Mouse (Mus musculus) limb, embryonic 12.5 days (tissue): ENCODE results near the gene Agpat4. TPM values are rescaled to one million over a fixed set of nuclear protein-coding genes. Genes with fewer than 3 reads are reported as not detected.

ENCODE experiments used
- ATAC-seq: fragments of 200-750 bp; cut with Nextera tagmentation; 2 replicates; pipeline ENCODE4 v1.8.0; 2017; ENCODE audit warnings: low read depth, moderate TSS enrichment; ENCODE audit not compliant: insufficient number of reproducible peaks, insufficient read depth, low FRiP score, low TSS enrichment
- H3K27ac ChIP-seq: fragments of 300-500 bp; sonication (generic); 2 replicates; pipeline ENCODE4 v1.5.1; 2016; ENCODE audit warnings: mild to moderate bottlenecking, moderate library complexity
- H3K27me3 ChIP-seq: fragments of 300-500 bp; sonication (generic); 2 replicates; pipeline ENCODE4 v1.6.1; 2016; ENCODE audit warnings: mild to moderate bottlenecking, moderate library complexity
- H3K36me3 ChIP-seq: fragments of 300-500 bp; sonication (generic); 2 replicates; pipeline ENCODE4 v1.6.1; 2016; ENCODE audit warnings: mild to moderate bottlenecking, moderate library complexity
- H3K4me1 ChIP-seq: fragments of 300-500 bp; sonication (generic); replicated peaks from 2 replicates; pipeline ENCODE4 v1.6.1; 2016
- H3K4me2 ChIP-seq: fragments of 300-500 bp; sonication (generic); 2 replicates; pipeline ENCODE4 v1.6.1; 2016; ENCODE audit warnings: mild to moderate bottlenecking, moderate library complexity
- H3K4me3 ChIP-seq: fragments of 300-500 bp; sonication (generic); replicated peaks from 2 replicates; pipeline ENCODE4 v1.5.1; 2016; ENCODE audit warnings: mild to moderate bottlenecking
- H3K9ac ChIP-seq: fragments of 300-500 bp; sonication (generic); replicated peaks from 2 replicates; pipeline ENCODE4 v1.6.1; 2016; ENCODE audit warnings: mild to moderate bottlenecking, moderate library complexity
- H3K9me3 ChIP-seq: fragments of 300-500 bp; sonication (generic); 2 replicates; pipeline ENCODE4 v1.6.1; 2016; ENCODE audit warnings: mild to moderate bottlenecking, moderate library complexity
- WGBS: fragments of 180-500 bp; shearing (Covaris S2); methylation state at CpG from one replicate; pipeline ENCODE4 v1.1.7; 2016; 5-methylcytosine and 5-hydroxymethylcytosine counted together
- polyA plus RNA-seq: library from polyadenylated mRNA; unstranded; fragments of >200 nt; fragmentation: Nextera tagmentation; extraction: Ambion mirVana; gene quantifications from 2 replicates; pipeline ENCODE4 v1.2.1, GENCODE M21; 2016

The Agpat4 gene
- polyA plus RNA-seq, 1 experiment from 2014 or later, result 41.1 TPM

GRCm38 (mm10) chr17:12187782-12188181, 69.3 kb downstream of the Agpat4 start:
- no peak for ATAC-seq
- Histone ChIP-seq H3K4me3 (no peak overlapping the region), H3K27me3 (no peaks in the 10 kb centered on the region), H3K9me3 (0 out of 2 replicates have a peak, but pooled peaks cover 4% of the 10 kb centered on the region), H3K4me2 (no peak overlapping the region), H3K36me3 (peaks cover 12% of the 10 kb centered on the region; the same call in 1 of the 2 replicates), H3K4me1 (no peaks in the 10 kb centered on the region), H3K9ac (no peak overlapping the region), H3K27ac (no peak overlapping the region)
- WGBS, result 70% methylated on average over 1 of the region's 1 CpGs

DNA sequence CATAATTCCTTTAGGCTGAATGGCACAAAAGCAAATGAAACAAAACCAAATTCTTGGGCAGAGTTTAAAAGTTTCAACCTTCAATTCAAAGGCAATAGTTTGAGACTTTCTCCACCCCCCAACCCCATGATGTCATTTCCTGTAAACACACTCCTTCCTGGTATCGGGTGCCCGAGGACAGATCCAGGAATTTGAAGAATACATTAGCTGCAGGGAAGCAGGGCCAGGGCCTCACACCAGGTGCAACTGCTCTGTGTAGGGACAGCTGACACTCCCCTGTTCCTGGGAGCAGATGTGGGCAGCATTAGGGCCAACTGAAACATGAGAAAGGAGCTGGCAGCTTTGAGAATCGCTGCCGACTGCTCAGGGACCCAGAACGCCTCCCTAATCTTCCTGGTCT, 76.6 kb downstream of the Agpat4 start:
- Histone ChIP-seq H3K4me3 (no peak overlapping the region), H3K27me3 (no peaks in the 10 kb centered on the region), H3K36me3 (peaks cover 26% of the 10 kb centered on the region; the same call in 1 of the 2 replicates), H3K4me2 (peak overlapping the region; percentile 6; the same call in 1 of the 2 replicates), H3K9ac (no peak overlapping the region), H3K4me1 (peaks cover 18% of the 10 kb centered on the region), H3K9me3 (no peaks in the 10 kb centered on the region), H3K27ac (peak overlapping the region; percentile 77)
- 0 out of 2 replicates have a peak, but pooled peaks have one; percentile 67 for ATAC-seq
- WGBS, result 17% methylated on average over 5 of the region's 5 CpGs

DNA sequence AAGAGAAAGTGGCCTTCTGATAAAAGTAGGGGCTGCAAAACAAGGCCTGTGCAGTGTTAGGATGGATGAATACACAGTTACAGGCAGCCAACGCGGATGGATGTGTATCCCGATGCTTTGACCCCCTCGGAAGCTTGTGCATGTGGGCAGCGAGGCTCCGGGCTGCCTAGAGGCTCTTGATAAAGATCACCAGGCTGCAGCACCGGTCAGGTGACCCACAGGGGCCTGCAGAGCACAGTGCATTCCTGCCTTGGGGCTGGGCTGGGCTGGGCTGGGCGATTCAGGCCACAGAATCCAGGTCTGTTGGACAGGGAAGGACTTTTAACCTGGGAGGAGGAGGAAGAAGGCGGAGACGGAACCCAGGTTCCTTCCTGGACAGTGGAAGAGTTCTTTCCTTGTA, 77.1 kb downstream of the Agpat4 start:
- ATAC-seq, result no peak
- Histone ChIP-seq H3K9ac (no peak overlapping the region), H3K4me2 (peak overlapping the region; percentile 6; the same call in 1 of the 2 replicates), H3K36me3 (peaks cover 27% of the 10 kb centered on the region; the same call in 1 of the 2 replicates), H3K9me3 (no peaks in the 10 kb centered on the region), H3K27ac (peak overlapping the region; percentile 77), H3K4me3 (no peak overlapping the region), H3K4me1 (peaks cover 18% of the 10 kb centered on the region), H3K27me3 (no peaks in the 10 kb centered on the region)
- 48% methylated on average over 10 of the region's 10 CpGs for WGBS

DNA sequence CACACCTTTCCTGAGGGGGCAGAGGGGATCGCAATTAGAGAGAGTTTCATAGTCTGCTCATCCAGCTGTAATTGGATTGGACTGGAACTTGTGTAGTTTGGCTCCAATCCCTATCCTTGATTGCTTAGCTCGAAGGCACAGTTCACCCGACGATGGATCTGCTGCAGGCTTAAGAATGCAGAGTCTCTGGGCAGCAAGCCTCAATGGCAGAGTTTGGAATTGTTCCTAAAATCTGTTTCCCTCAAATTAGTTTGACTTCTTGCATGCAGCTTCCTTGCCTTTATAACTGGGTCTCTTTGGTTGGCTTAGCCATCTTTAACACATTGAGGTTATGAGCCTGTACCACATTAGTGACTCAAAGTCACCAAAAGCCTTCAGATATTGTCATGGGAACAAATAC, 81.4 kb downstream of the Agpat4 start:
- no peak overlapping the region for H3K4me3 ChIP-seq
- peaks cover 27% of the 10 kb centered on the region; the same call in 1 of the 2 replicates for H3K36me3 ChIP-seq
- peaks cover 3% of the 10 kb centered on the region; the same call in 1 of the 2 replicates for H3K27me3 ChIP-seq
- 77% methylated on average over 4 of the region's 4 CpGs for WGBS
- no peaks in the 10 kb centered on the region for H3K9me3 ChIP-seq
- no peak for ATAC-seq
- H3K4me1 ChIP-seq, result peaks cover 29% of the 10 kb centered on the region
- no peak overlapping the region for H3K27ac ChIP-seq
- no peak overlapping the region for H3K9ac ChIP-seq
- no peak overlapping the region for H3K4me2 ChIP-seq

- H3K36me3 ChIP-seq, result peaks cover 27% of the 10 kb centered on the region; the same call in 1 of the 2 replicates
- H3K4me3 ChIP-seq, result no peak overlapping the region
- H3K27me3 ChIP-seq, result peaks cover 3% of the 10 kb centered on the region; the same call in 1 of the 2 replicates
- no peak overlapping the region for H3K9ac ChIP-seq
- no peak overlapping the region for H3K4me2 ChIP-seq
- no peaks in the 10 kb centered on the region for H3K9me3 ChIP-seq
- 88% methylated on average over 1 of the region's 1 CpGs for WGBS
- peaks cover 29% of the 10 kb centered on the region for H3K4me1 ChIP-seq
- no peak overlapping the region for H3K27ac ChIP-seq
- no peak for ATAC-seq
Observed at GRCm38 (mm10) chr17:12201086-12201485, 82.6 kb downstream of the Agpat4 start.

DNA sequence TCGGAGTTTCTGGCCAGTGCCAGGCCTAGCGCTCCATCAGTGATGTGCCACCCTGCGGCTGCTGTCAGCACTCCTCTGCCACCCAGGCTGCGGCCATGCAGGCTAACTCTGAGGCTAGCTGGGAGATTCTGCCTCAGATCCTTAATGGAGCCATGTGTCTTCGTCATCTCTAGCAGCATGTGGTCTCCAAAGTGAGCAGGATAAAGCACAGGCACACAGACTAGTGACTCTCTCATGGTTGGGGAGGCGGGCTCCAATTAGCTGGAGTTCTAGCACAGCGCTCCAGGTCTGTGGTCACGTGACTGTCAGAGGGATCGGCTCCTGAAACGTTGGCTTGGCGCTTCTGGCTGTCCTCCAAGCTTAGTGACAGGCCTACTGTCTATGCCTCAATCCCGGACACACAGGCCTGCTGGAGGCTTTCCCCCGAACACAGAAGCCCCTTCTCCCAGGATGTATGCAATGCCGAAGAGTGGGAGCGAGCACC, 85.0 kb downstream of the Agpat4 start:
- no peak overlapping the region for H3K4me3 ChIP-seq
- H3K9ac ChIP-seq, result no peak overlapping the region
- H3K9me3 ChIP-seq, result no peaks in the 10 kb centered on the region
- ATAC-seq, result no peak
- peaks cover 3% of the 10 kb centered on the region; the same call in 1 of the 2 replicates for H3K27me3 ChIP-seq
- peaks cover 17% of the 10 kb centered on the region; the same call in 1 of the 2 replicates for H3K36me3 ChIP-seq
- peaks cover 51% of the 10 kb centered on the region for H3K4me1 ChIP-seq
- no peak overlapping the region for H3K4me2 ChIP-seq
- H3K27ac ChIP-seq, result 0 out of 2 replicates have a peak overlapping the region, but pooled peaks have one; percentile 13
- 60% methylated on average over 15 of the region's 15 CpGs for WGBS

DNA sequence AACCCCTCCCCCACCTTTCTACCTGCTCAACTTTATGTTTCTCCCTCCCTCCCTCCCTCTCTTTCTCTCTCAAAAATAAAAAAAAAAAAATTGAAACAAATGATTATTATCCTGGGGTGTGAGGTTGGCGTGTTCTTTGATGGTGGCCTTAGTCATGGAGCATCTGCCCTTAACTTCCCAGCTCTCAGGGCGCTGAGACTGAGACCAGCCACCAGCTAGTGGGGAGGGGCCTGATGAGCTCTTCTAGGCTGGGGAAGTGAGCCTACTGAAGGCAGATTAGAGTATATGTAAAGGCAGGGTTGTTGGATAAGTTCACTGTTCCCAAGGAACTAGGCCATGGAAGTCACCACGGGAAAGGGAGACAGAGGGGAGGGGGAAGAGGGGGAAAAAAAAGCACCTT, 85.7 kb downstream of the Agpat4 start:
- Histone ChIP-seq H3K4me2 (no peak overlapping the region), H3K27me3 (peaks cover 3% of the 10 kb centered on the region; the same call in 1 of the 2 replicates), H3K27ac (peak overlapping the region; percentile 47; the same call in 1 of the 2 replicates), H3K9ac (no peak overlapping the region), H3K9me3 (no peaks in the 10 kb centered on the region), H3K36me3 (peaks cover 15% of the 10 kb centered on the region; the same call in 1 of the 2 replicates), H3K4me1 (peaks cover 53% of the 10 kb centered on the region), H3K4me3 (no peak overlapping the region)
- no peak for ATAC-seq
- 65% methylated on average over 3 of the region's 3 CpGs for WGBS

DNA sequence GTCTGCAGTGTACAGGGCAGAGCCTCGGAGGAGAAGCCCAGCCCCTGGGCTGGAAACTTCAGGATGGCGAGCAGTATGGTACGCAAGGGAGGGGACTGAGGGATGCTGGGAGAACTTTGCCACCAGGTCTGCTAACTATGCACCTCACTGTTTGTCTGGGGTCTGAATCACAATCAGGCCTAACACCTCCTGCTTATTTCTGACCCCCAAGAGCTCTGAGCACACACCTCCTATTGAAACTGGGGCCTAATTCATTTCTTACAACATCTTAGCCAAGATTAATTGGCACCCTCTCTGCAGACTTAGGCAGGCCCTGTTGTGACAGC, 86.1 kb downstream of the Agpat4 start:
- H3K4me1 ChIP-seq, result peaks cover 53% of the 10 kb centered on the region

GRCm38 (mm10) chr17:12205015-12205693, 86.7 kb downstream of the Agpat4 start:
- H3K27me3 ChIP-seq, result peaks cover 3% of the 10 kb centered on the region; the same call in 1 of the 2 replicates
- H3K4me1 ChIP-seq, result peaks cover 53% of the 10 kb centered on the region
- H3K9ac ChIP-seq, result 0 out of 2 replicates have a peak overlapping the region, but pooled peaks have one; percentile 23
- ATAC-seq, result peak; percentile 45; the same call in 1 of the 2 replicates
- H3K9me3 ChIP-seq, result no peaks in the 10 kb centered on the region
- WGBS, result 59% methylated on average over 10 of the region's 10 CpGs
- peak overlapping the region; percentile 62 for H3K27ac ChIP-seq
- H3K4me3 ChIP-seq, result no peak overlapping the region
- H3K4me2 ChIP-seq, result 0 out of 2 replicates have a peak overlapping the region, but pooled peaks have one; percentile 1
- 0 out of 2 replicates have a peak, but pooled peaks cover 6% of the 10 kb centered on the region for H3K36me3 ChIP-seq

More for the DNA sequence above, 86.1 kb downstream of the Agpat4 start:
- no peaks in the 10 kb centered on the region for H3K9me3 ChIP-seq
- peaks cover 11% of the 10 kb centered on the region; the same call in 1 of the 2 replicates for H3K36me3 ChIP-seq
- peaks cover 3% of the 10 kb centered on the region; the same call in 1 of the 2 replicates for H3K27me3 ChIP-seq
- WGBS, result 62% methylated on average over 3 of the region's 3 CpGs
- peak overlapping the region; percentile 47; the same call in 1 of the 2 replicates for H3K27ac ChIP-seq
- no peak overlapping the region for H3K4me2 ChIP-seq
- no peak for ATAC-seq
- H3K9ac ChIP-seq, result 0 out of 2 replicates have a peak overlapping the region, but pooled peaks have one; percentile 23
- H3K4me3 ChIP-seq, result no peak overlapping the region

- peak; percentile 14; the same call in 1 of the 2 replicates for ATAC-seq
Observed at GRCm38 (mm10) chr17:12205694-12206075, 87.2 kb downstream of the Agpat4 start.

GRCm38 (mm10) chr17:12206248-12206647, 87.7 kb downstream of the Agpat4 start:
- Histone ChIP-seq H3K36me3 (peaks cover 7% of the 10 kb centered on the region), H3K9ac (no peak overlapping the region), H3K9me3 (no peaks in the 10 kb centered on the region), H3K4me1 (peaks cover 53% of the 10 kb centered on the region), H3K27me3 (peaks cover 3% of the 10 kb centered on the region; the same call in 1 of the 2 replicates), H3K27ac (peak overlapping the region; percentile 62; the same call in 1 of the 2 replicates), H3K4me3 (no peak overlapping the region), H3K4me2 (no peak overlapping the region)
- 75% methylated on average over 3 of the region's 3 CpGs for WGBS
- ATAC-seq, result no peak

More at GRCm38 (mm10) chr17:12205694-12206075, 87.2 kb downstream of the Agpat4 start:
- Histone ChIP-seq H3K27me3 (peaks cover 3% of the 10 kb centered on the region; the same call in 1 of the 2 replicates), H3K9ac (no peak overlapping the region), H3K36me3 (0 out of 2 replicates have a peak, but pooled peaks cover 3% of the 10 kb centered on the region), H3K27ac (peak overlapping the region; percentile 62), H3K9me3 (no peaks in the 10 kb centered on the region), H3K4me1 (peaks cover 53% of the 10 kb centered on the region), H3K4me3 (no peak overlapping the region), H3K4me2 (0 out of 2 replicates have a peak overlapping the region, but pooled peaks have one; percentile 1)
- 25% methylated on average over 4 of the region's 4 CpGs for WGBS
